Mouse (Mus musculus): ENCODE results near the gene Tcf20.
A peak's percentile ranks its signal among the peaks of the same experiment; 100 is the strongest.

Gene Tcf20

GRCm38 (mm10) chr15:82921559-82921958 lies 66.1 kb downstream of the Tcf20 start:
- DNase-seq = no peak

- no peak for DNase-seq
Observed at GRCm38 (mm10) chr15:82920895-82921515, 66.7 kb downstream of the Tcf20 start.

GRCm38 (mm10) chr15:82917965-82918364 lies 69.7 kb downstream of the Tcf20 start:
- no peak for DNase-seq

- no peak for DNase-seq
Observed at GRCm38 (mm10) chr15:82917207-82917844, 70.3 kb downstream of the Tcf20 start.

- no peak for DNase-seq
Observed at GRCm38 (mm10) chr15:82914455-82914854, 73.2 kb downstream of the Tcf20 start.

- DNase-seq = no peak
Observed at GRCm38 (mm10) chr15:82911965-82912337, 75.7 kb downstream of the Tcf20 start.

GRCm38 (mm10) chr15:82911001-82911964 lies 76.4 kb downstream of the Tcf20 start:
- no peak for DNase-seq

GRCm38 (mm10) chr15:82910596-82910995 lies 77.1 kb downstream of the Tcf20 start:
- no peak for DNase-seq

- DNase-seq = no peak
Observed at GRCm38 (mm10) chr15:82909791-82910190, 77.9 kb downstream of the Tcf20 start.

- DNase-seq = no peak
Observed at GRCm38 (mm10) chr15:82908521-82908920, 79.2 kb downstream of the Tcf20 start.

- DNase-seq = no peak
Observed at GRCm38 (mm10) chr15:82907306-82907705, 80.4 kb downstream of the Tcf20 start.

- DNase-seq = no peak
Observed at GRCm38 (mm10) chr15:82906574-82907061, 81.1 kb downstream of the Tcf20 start.

- no peak for DNase-seq
Observed at GRCm38 (mm10) chr15:82905431-82906395, 82.0 kb downstream of the Tcf20 start.

- DNase-seq = no peak
Observed at GRCm38 (mm10) chr15:82904526-82904925, 83.1 kb downstream of the Tcf20 start.

GRCm38 (mm10) chr15:82902521-82902920 lies 85.2 kb downstream of the Tcf20 start:
- no peak for DNase-seq

- no peak for DNase-seq
Observed at GRCm38 (mm10) chr15:82901306-82901705, 86.4 kb downstream of the Tcf20 start.

GRCm38 (mm10) chr15:82900331-82900730 lies 87.3 kb downstream of the Tcf20 start:
- no peak for DNase-seq

GRCm38 (mm10) chr15:82899676-82900301 lies 87.9 kb downstream of the Tcf20 start:
- DNase-seq = peak; percentile 75

- no peak for DNase-seq
Observed at GRCm38 (mm10) chr15:82898740-82899675, 88.7 kb downstream of the Tcf20 start.

- DNase-seq = no peak
Observed at GRCm38 (mm10) chr15:82898141-82898739, 89.4 kb downstream of the Tcf20 start.
